Mouse (Mus musculus) midbrain, embryonic 11.5 days (tissue): Measurements from ENCODE around the gene Sbds. TPM values are rescaled to one million over a fixed set of nuclear protein-coding genes. Genes with fewer than 3 reads are reported as not detected.
A peak's percentile ranks its signal among the peaks of the same experiment; 100 is the strongest.
"Not testable (repeated sequence)": the region's sequence is repeated elsewhere in the genome, so short reads cannot be mapped to it uniquely, and the experiment has no call there.

Experiments
- ATAC-seq: fragments of 200-750 bp; cut with Nextera tagmentation; 2 replicates; pipeline ENCODE4 v1.8.0; 2017; ENCODE audit warnings: moderate TSS enrichment, moderate library complexity; ENCODE audit not compliant: low FRiP score
- DNase-seq: peaks from one replicate; pipeline ENCODE4 v3.0.0; 2015; ENCODE audit warnings: low spot score; ENCODE audit errors: missing footprints
- H3K27ac ChIP-seq: fragments of 300-500 bp; sonication (generic); 2 replicates; pipeline ENCODE4 v1.5.1; 2014; ENCODE audit warnings: low read depth, low read length
- H3K27me3 ChIP-seq: fragments of 300-500 bp; sonication (generic); 2 replicates; pipeline ENCODE4 v1.6.1; 2014; ENCODE audit warnings: mild to moderate bottlenecking, low read length, moderate library complexity, mixed read lengths; ENCODE audit not compliant: control insufficient read depth, insufficient read depth
- H3K36me3 ChIP-seq: fragments of 300-500 bp; sonication (generic); 2 replicates; pipeline ENCODE4 v1.6.1; 2014; ENCODE audit warnings: mild to moderate bottlenecking, low read length, moderate library complexity, mixed read lengths; ENCODE audit not compliant: control insufficient read depth, insufficient read depth
- H3K4me1 ChIP-seq: fragments of 300-500 bp; sonication (generic); 2 replicates; pipeline ENCODE4 v1.6.1; 2014; ENCODE audit warnings: low read length; ENCODE audit not compliant: control insufficient read depth, insufficient read depth
- H3K4me2 ChIP-seq: fragments of 300-500 bp; sonication (generic); 2 replicates; pipeline ENCODE4 v1.6.1; 2014; ENCODE audit warnings: mild to moderate bottlenecking, moderate library complexity
- H3K4me3 ChIP-seq: fragments of 300-500 bp; sonication (generic); 2 replicates; pipeline ENCODE4 v1.5.1; 2014; ENCODE audit warnings: low read depth, low read length
- H3K9ac ChIP-seq: fragments of 300-500 bp; sonication (generic); 2 replicates; pipeline ENCODE4 v1.6.1; 2014; ENCODE audit warnings: low read length
- H3K9me3 ChIP-seq: fragments of 300-500 bp; sonication (generic); 2 replicates; pipeline ENCODE4 v1.6.1; 2016; ENCODE audit warnings: low read length; ENCODE audit not compliant: control insufficient read depth
- WGBS: fragments of 180-500 bp; shearing (Covaris S2); extraction: QIAGEN DNeasy Blood & Tissue Kit; methylation state at CpG from one replicate; pipeline ENCODE4 v1.1.7; 2014; 5-methylcytosine and 5-hydroxymethylcytosine counted together
- polyA plus RNA-seq: library from polyadenylated mRNA; unstranded; fragments of >200 nt; fragmentation: Nextera tagmentation; extraction: Ambion mirVana; gene quantifications from 2 replicates; pipeline ENCODE4 v1.2.1, GENCODE M21; 2014

Gene Sbds
- polyA plus RNA-seq, 1 experiment from 2014 or later, result 66.3 TPM

DNA sequence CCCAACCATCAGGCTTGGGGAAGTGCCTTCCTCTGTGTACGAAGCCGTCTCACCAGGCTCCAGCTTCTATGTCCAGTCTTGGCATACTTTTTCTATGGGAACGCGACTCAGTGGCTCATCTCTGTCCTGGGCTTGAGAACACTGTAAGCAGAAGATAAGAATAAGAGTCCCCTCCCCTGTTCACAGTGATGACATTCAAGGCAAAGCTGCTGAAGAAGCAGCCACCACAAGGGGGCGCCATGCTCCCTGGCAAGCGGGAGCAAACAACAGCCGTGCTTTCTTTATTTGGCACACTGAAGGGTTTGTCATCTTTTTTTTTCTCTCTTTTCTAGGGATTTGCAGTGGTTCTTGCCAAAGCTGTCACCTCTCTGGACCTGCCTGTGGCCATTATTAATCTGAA is 11.3 kb upstream of the Sbds start:
- no peak overlapping the region for H3K4me2 ChIP-seq
- 90% methylated on average over 7 of the region's 7 CpGs for WGBS
- H3K4me3 ChIP-seq, result no peak overlapping the region
- H3K9me3 ChIP-seq, result no peaks in the 10 kb centered on the region
- H3K36me3 ChIP-seq, result peaks cover 8% of the 10 kb centered on the region
- no peaks in the 10 kb centered on the region for H3K27me3 ChIP-seq
- no peak for ATAC-seq
- no peak overlapping the region for H3K9ac ChIP-seq
- no peak overlapping the region for H3K27ac ChIP-seq
- no peaks in the 10 kb centered on the region for H3K4me1 ChIP-seq
- DNase-seq, result no peak

- no peak overlapping the region for H3K9ac ChIP-seq
- H3K9me3 ChIP-seq, result no peaks in the 10 kb centered on the region
- peaks cover 8% of the 10 kb centered on the region for H3K36me3 ChIP-seq
- H3K27ac ChIP-seq, result no peak overlapping the region
- no peak for ATAC-seq
- no peak for DNase-seq
- H3K4me3 ChIP-seq, result no peak overlapping the region
- H3K4me2 ChIP-seq, result no peak overlapping the region
- no peaks in the 10 kb centered on the region for H3K4me1 ChIP-seq
- WGBS, result 94% methylated on average over 6 of the region's 6 CpGs
- no peaks in the 10 kb centered on the region for H3K27me3 ChIP-seq
Observed at GRCm38 (mm10) chr5:130264433-130265005, 9.2 kb upstream of the Sbds start.

DNA sequence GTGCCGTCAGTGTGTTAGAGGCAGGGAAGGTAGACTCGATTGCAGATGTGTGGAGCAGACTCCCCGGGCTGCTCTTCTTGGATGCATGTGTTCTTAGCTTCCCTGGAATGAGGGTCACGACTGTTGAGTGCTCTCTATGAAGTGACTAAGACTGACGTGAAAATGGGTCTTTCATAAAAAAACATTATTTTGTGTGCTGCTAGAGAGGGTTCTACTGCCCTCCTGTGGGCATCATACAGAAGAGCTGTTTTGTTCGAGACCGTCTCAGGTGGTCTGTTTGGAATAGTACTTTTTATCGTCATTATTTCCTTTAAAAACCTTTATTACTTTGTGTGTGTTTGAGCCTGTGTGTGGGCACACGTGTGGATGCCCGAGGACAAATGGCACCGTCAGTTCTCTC is 8.1 kb upstream of the Sbds start:
- no peak overlapping the region for H3K27ac ChIP-seq
- H3K9me3 ChIP-seq, result no peaks in the 10 kb centered on the region
- no peak for DNase-seq
- ATAC-seq, result no peak
- peaks cover 8% of the 10 kb centered on the region for H3K36me3 ChIP-seq
- H3K9ac ChIP-seq, result no peak overlapping the region
- no peak overlapping the region for H3K4me3 ChIP-seq
- H3K4me2 ChIP-seq, result no peak overlapping the region
- H3K27me3 ChIP-seq, result no peaks in the 10 kb centered on the region
- no peaks in the 10 kb centered on the region for H3K4me1 ChIP-seq
- 86% methylated on average over 11 of the region's 11 CpGs for WGBS

GRCm38 (mm10) chr5:130257303-130257702 is 2.0 kb upstream of the Sbds start:
- H3K27me3 ChIP-seq, result no peaks in the 10 kb centered on the region
- no peaks in the 10 kb centered on the region for H3K9me3 ChIP-seq
- WGBS, result 12% methylated on average over 8 of the region's 8 CpGs
- peak; percentile 83 for DNase-seq
- H3K9ac ChIP-seq, result peak overlapping the region; percentile 81
- H3K27ac ChIP-seq, result no peak overlapping the region
- H3K4me2 ChIP-seq, result peak overlapping the region; percentile 72
- H3K36me3 ChIP-seq, result no peaks in the 10 kb centered on the region; the same call in 1 of the 2 replicates
- peaks cover 12% of the 10 kb centered on the region for H3K4me1 ChIP-seq
- no peak for ATAC-seq
- peak overlapping the region; percentile 72 for H3K4me3 ChIP-seq

- 0% methylated on average over 25 of the region's 25 CpGs for WGBS
- peak overlapping the region; percentile 72 for H3K4me3 ChIP-seq
- peaks cover 12% of the 10 kb centered on the region for H3K4me1 ChIP-seq
- peaks cover 2% of the 10 kb centered on the region; the same call in 1 of the 2 replicates for H3K36me3 ChIP-seq
- peak overlapping the region; percentile 81 for H3K9ac ChIP-seq
- peak overlapping the region; percentile 54; the same call in 1 of the 2 replicates for H3K27ac ChIP-seq
- peak; percentile 95 for ATAC-seq
- peak; percentile 97 for DNase-seq
- no peaks in the 10 kb centered on the region for H3K9me3 ChIP-seq
- H3K4me2 ChIP-seq, result peak overlapping the region; percentile 72
- H3K27me3 ChIP-seq, result no peaks in the 10 kb centered on the region
Observed at GRCm38 (mm10) chr5:130256678-130257271, 1.4 kb upstream of the Sbds start.

- peak overlapping the region; percentile 71 for H3K4me2 ChIP-seq
- H3K36me3 ChIP-seq, DNase-seq, H3K9me3 ChIP-seq, H3K27me3 ChIP-seq: not testable (repeated sequence)
- WGBS, result 33% methylated on average over 20 of the region's 20 CpGs
- H3K4me3 ChIP-seq, result peak overlapping the region; percentile 72
- peak overlapping the region; percentile 54; the same call in 1 of the 2 replicates for H3K27ac ChIP-seq
- peaks cover 12% of the 10 kb centered on the region for H3K4me1 ChIP-seq
- H3K9ac ChIP-seq, result peak overlapping the region; percentile 51
- peak; percentile 4 for ATAC-seq
Observed at GRCm38 (mm10) chr5:130255799-130256525, 632 bp upstream of the Sbds start.

GRCm38 (mm10) chr5:130254164-130255016 is 940 bp downstream of the Sbds start:
- DNase-seq (peak; percentile 88), ATAC-seq (no peak)
- WGBS, result 22% methylated on average over 19 of the region's 19 CpGs
- H3K9me3 ChIP-seq, result no peaks in the 10 kb centered on the region
- peak overlapping the region; percentile 86 for H3K9ac ChIP-seq
- H3K4me1 ChIP-seq, result peaks cover 12% of the 10 kb centered on the region
- no peak overlapping the region for H3K27ac ChIP-seq
- H3K36me3 ChIP-seq, result peaks cover 10% of the 10 kb centered on the region; the same call in 1 of the 2 replicates
- H3K27me3 ChIP-seq, result no peaks in the 10 kb centered on the region
- peak overlapping the region; percentile 71 for H3K4me3 ChIP-seq
- H3K4me2 ChIP-seq, result peak overlapping the region; percentile 71

DNA sequence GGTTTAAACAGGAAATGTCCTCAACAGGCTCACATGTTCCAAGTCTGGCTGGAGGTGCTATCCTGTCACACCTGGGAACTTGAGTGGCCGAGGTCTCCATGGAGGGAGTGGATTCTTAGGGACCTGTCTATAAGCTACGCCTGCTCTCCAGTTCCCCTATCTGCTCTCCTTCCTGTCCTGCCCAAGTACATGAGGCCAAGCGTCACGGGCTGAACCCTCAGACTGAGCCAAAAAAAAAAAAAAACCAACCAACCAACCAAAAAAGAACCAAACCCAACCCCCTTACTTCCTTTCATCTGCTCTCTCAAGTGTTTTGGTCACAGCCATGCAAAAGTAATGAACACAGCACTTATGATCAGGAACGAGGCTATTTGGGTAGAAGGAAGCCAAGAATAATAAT is 7.5 kb downstream of the Sbds start:
- H3K9me3 ChIP-seq, result no peaks in the 10 kb centered on the region
- no peaks in the 10 kb centered on the region for H3K4me1 ChIP-seq
- H3K4me2 ChIP-seq, result no peak overlapping the region
- H3K27ac ChIP-seq, result no peak overlapping the region
- no peak overlapping the region for H3K9ac ChIP-seq
- H3K4me3 ChIP-seq, result no peak overlapping the region
- ATAC-seq (no peak), DNase-seq (no peak)
- H3K27me3 ChIP-seq, result no peaks in the 10 kb centered on the region
- 96% methylated on average over 5 of the region's 5 CpGs for WGBS
- H3K36me3 ChIP-seq, result peaks cover 37% of the 10 kb centered on the region
